Mouse (Mus musculus) adipocyte (in vitro differentiated cells): ENCODE measurements around the gene Ddx24.

ENCODE experiments used
- DNase-seq: peaks from one replicate; pipeline ENCODE4 v3.0.0-alpha.2; 2016; ENCODE audit warnings: low spot score

Gene Ddx24

GRCm38 (mm10) chr12:103389348-103389727 lies 36.3 kb downstream of the Ddx24 start:
- peak; percentile 6 for DNase-seq

DNA sequence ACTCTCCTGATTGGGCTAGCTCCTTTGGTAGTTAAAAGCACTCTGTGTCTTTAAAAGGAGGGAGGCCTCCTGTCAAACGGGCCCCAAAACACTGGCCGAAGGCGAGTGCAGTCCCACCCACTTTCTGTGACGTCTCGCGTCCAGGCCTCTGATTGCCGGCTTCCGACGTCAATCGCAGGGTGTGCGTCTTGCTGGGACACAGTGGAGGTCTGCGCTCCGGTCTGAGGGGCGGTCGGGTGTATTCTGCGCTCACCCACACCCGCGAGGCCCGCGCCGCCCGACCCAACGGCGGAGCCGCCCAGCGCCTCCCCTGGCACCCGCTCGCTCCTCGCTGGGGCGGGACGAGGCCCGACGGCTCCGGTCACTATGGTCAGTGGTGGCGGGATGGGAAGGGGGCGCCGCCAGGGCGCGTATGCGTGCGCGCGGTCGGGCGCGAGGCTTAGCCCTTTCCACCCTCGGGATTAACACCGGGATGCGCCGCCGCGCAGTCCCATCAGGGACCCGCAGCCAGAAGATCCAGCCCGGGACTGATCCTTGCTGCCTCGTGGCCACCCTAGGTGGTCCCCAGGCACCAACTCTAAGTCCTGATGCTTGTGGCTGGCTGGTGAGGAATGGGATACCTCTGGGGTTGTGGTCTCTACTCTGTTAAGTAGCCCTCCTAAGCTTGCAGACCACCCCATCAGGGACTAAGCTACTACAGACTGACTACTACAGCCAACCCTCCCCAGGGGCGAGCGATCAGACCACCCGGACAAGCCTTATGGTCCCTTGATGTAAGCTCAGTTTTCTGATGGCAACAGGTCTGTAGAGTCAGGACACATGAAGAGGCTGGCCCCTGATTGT lies 36.9 kb downstream of the Ddx24 start, which contains the start of gene Otub2:
Gene Otub2, plus strand, starts transcription at position 178 of the 843 bp plus-strand sequence.
- peak; percentile 93 for DNase-seq

DNA sequence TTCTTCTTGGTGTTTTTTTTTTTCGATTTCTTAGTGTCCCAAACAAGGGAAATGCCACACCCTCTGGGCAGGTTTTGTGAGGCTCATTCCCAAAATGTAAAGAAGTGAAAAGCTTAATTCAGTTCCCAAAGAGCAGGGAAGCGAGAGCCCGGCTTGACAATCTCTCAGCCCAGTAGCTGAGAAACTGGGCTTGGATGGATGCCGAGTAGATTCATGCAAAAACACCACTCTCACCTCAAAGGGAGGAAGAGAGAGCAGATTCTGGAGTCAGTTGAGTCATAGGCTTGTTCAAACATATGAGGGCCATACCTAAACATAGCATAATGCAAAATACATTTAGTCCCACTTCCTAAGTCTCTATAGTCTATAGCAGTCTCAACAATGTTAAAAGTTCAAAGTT lies 45.4 kb downstream of the Ddx24 start:
- DNase-seq, result no peak

GRCm38 (mm10) chr12:103376774-103377173 lies 48.9 kb downstream of the Ddx24 start:
- DNase-seq, result no peak

DNA sequence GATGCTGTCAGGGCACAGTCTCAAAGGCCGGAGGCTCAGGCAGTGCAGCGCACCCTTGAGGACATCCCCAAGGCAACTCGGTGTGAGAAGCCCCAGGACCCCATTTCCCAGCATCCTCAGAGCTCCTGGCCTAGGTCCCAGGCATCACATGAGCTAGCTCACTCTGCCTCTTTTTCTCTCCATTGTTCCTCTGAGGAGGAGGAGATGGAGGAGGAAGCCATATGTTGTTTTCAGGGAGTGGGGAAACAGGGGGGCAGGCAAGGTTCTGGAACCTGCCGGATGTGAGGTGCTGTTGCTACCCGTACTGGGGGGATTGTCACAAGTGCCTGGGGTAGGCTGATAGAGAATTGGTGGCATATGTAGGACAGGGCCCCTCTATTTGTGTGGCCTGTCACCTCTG lies 49.5 kb downstream of the Ddx24 start:
- no peak for DNase-seq

GRCm38 (mm10) chr12:103373530-103374236 lies 51.9 kb downstream of the Ddx24 start:
- DNase-seq, result no peak

DNA sequence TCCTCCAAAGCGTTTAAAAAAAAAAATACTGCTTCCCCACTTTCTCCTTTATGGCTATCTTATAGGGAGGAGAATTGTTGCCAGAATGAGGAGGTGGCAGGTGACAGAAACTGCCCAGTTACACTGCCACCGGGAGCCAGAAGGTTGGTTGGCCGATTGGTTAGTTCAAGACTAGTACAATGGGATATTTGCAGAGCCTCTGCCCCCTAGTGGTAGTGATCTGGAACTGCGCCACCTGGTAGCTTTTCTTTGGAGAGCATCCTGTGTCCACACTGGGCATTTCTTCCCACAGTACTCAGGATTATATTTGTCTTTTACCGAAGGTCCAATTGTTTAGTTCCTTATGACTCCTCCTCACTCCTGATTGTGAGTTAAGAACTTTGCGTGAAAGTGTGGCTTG lies 53.9 kb downstream of the Ddx24 start:
- DNase-seq, result peak; percentile 14

DNA sequence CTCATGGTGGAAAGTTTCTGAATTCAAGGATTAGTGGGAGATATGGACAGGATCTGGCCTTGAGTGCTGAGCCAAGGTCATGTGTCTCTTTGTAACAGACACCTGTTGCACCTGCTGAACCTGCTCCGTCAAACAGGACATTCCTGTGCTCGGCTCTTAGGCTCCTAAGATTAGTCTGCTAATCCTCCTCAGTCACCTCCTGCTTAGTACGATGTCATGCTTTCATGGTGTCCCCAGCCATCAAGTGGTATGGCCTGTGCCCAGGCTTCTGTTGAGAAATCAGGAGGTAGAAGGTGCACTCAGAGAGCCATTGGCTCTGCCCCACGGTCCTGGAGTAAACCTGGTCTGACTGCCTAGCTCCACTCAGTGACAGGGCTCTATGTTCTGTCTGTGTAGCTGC lies 54.8 kb downstream of the Ddx24 start:
- DNase-seq, result no peak

- DNase-seq, result no peak
Observed at GRCm38 (mm10) chr12:103368777-103369176, 56.9 kb downstream of the Ddx24 start.

- no peak for DNase-seq
Observed at GRCm38 (mm10) chr12:103368326-103368669, 57.3 kb downstream of the Ddx24 start.

DNA sequence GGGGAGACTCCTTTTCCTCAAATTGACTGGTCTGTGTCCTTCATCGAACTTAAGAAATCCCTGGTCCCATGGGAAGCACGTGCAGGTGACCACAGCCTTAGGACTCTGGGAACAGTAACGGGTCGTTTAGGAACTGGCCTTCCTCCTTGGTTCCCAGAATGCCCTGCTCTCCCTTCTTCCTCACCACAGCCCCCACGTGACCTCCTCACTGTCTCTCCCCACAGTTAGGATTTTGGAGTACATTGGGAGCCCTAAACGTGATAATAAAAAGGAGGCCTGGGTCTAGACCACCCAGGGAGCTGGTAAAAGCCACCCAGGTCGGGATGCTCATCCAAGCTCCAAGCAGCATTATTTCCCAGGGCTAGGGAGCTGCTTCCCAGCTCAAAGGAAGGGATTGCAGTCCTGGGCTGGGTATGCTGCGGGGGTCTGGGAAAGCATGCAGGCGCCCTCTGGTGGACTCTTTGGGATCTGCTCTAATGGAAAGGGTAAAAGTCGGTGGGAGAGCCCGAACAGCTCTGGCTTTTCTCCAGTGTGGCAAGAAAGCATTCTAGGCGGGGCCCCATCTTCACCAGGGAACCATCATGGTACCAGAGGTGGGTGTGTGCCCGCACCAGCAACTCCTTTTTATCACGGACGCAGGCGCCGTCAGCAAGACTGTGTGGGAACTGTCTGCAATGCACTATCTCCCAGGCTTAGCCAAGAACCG lies 57.9 kb downstream of the Ddx24 start:
- DNase-seq, result peak; percentile 17

- no peak for DNase-seq
Observed at GRCm38 (mm10) chr12:103367171-103367570, 58.5 kb downstream of the Ddx24 start.

- DNase-seq, result no peak
Observed at GRCm38 (mm10) chr12:103362336-103362735, 63.3 kb downstream of the Ddx24 start.

DNA sequence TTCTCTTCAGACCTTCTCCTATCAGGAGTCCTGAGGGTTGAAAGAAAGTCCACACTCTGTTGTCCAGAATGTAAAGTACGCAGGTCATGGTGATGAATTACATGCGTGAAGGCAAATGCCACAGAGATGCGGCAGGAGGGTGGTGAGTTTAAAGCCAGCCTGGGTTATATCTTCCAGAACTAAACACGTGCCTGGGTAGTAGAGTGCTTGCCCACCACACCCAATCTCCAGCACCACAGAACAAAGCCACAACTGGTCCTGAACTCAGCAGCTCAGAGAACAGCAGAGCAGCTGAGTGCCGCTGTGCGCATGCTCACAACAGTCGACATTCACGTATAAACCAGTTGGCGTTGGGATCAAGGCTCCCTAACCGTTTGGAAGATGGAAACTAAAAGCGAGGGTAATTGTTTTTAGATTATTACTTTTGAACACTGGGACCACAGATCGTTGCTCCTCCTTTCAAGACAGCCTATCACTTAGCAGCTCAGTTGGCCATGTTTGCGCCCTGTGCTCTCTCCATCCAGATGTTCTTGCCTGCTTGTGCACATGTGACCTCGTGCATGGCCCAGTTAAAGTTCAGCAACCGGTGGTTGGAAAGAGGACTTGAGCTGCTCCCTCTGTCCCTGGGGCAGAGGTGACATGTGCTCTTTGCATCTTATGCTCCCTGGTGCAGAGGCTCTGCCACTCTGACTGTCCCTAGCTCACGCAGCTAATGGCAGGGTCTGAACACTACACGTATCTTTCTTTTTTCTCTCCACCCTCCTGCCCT lies 63.9 kb downstream of the Ddx24 start:
- DNase-seq, result peak; percentile 4

GRCm38 (mm10) chr12:103360812-103361211 lies 64.8 kb downstream of the Ddx24 start:
- no peak for DNase-seq

DNA sequence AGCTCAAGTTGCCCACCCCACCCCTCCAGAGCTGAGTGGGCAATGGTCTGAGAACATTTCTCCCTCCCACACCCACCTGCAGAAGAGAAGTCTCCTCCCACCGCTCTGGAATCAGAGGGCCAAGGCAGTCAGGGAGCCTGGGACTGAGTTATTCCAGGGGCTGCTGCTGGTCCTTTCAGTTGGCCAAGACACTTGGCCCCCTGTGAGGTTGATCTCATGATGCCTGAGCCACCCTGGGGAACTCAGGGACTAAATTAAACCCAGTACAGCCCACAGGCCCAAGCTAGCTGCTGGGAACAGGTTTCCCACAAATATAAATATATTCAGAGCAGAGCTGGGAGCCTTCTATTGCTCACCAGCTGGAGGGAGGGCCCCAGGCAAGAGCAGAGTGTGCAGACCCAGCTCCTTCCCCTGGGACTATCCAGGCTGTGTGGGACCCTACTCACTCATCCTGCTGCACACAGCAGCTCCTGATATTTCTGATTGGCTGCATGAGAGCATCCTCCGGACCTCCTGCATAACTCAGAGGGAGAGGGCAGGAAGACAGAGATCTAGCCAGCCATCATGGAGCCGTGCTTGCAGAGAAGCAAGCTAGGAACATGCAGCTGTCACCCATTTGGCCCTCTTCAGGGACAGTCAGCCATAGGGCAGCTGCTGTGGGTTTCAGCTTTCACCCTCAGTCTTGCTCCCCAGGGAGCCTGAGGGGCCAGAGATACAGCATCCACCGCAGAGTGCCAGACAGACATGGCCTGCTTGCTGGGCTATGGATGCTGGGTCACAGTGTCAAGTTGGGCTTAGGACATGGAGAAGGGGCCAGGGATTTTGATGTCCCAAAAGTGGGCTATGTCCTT lies 66.5 kb downstream of the Ddx24 start:
- DNase-seq, result no peak

DNA sequence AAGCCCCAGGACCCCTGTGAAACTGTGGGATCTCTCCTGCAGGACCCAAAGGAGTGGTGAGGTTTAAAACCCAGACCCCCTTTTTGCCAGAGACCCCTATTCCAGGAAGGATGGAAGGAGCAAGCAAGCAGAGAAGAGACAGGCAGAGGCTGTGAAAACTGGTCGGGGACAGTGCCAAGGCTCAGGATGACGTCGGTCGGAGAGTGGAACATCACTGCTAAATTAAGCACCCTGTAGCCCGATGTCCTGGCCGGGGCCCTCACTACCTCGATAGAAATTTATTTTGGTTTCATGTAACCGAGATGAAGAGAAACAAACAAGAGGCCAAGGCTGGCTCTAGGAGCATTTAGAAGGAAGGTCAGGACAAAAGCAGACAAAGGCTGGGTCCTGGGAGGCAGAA lies 67.4 kb downstream of the Ddx24 start:
- no peak for DNase-seq
